Mouse (Mus musculus) frontal cortex, postnatal 36 days (tissue): ENCODE data around the gene Nup210l.

Source experiments
- DNase-seq, 2 experiments: peaks; one replicate each; pipeline ENCODE4 v3.0.0; 2022; ENCODE audit warnings: low spot score in 2 of 2

Gene Nup210l

GRCm38 (mm10) chr3:90155996-90156395 lies 52.1 kb downstream of the Nup210l start:
- no peak for DNase-seq

- no peak for DNase-seq
Observed at GRCm38 (mm10) chr3:90159757-90160156, 55.8 kb downstream of the Nup210l start.

- DNase-seq = no peak
Observed at GRCm38 (mm10) chr3:90161541-90161940, 57.6 kb downstream of the Nup210l start.

GRCm38 (mm10) chr3:90179566-90179965 lies 75.6 kb downstream of the Nup210l start:
- DNase-seq = no peak

GRCm38 (mm10) chr3:90183581-90183980 lies 79.6 kb downstream of the Nup210l start:
- no peak for DNase-seq

- no peak for DNase-seq
Observed at GRCm38 (mm10) chr3:90190859-90191510, 87.1 kb downstream of the Nup210l start.

GRCm38 (mm10) chr3:90194759-90195158 lies 90.8 kb downstream of the Nup210l start:
- DNase-seq = no peak

- DNase-seq = no peak
Observed at GRCm38 (mm10) chr3:90195644-90196043, 91.7 kb downstream of the Nup210l start.

- no peak for DNase-seq
Observed at GRCm38 (mm10) chr3:90197548-90197947, 93.6 kb downstream of the Nup210l start.

GRCm38 (mm10) chr3:90202884-90203283 lies 99.0 kb downstream of the Nup210l start:
- no peak for DNase-seq

GRCm38 (mm10) chr3:90203619-90204018 lies 99.7 kb downstream of the Nup210l start:
- no peak for DNase-seq

- DNase-seq = no peak
Observed at GRCm38 (mm10) chr3:90204582-90204981, 100.7 kb downstream of the Nup210l start.

- no peak for DNase-seq
Observed at GRCm38 (mm10) chr3:90208662-90209061, 104.7 kb downstream of the Nup210l start.

- DNase-seq = no peak
Observed at GRCm38 (mm10) chr3:90209908-90210566, 106.1 kb downstream of the Nup210l start.

GRCm38 (mm10) chr3:90211475-90212398 lies 107.8 kb downstream of the Nup210l start:
- DNase-seq = no peak

GRCm38 (mm10) chr3:90212723-90213122 lies 108.8 kb downstream of the Nup210l start:
- DNase-seq = no peak

- peak; percentile 92 to 97 for DNase-seq
Observed at GRCm38 (mm10) chr3:90213377-90213866, 109.5 kb downstream of the Nup210l start, which contains the start of the genes Rps27 and Rab13. TSS of gene Rps27 (minus strand) at chr3:90213651. TSS of gene Rab13 (plus strand) at chr3:90213695.

- DNase-seq = peak in 1 of 2 experiments; percentile 17
Observed at GRCm38 (mm10) chr3:90213956-90214684, 110.2 kb downstream of the Nup210l start.

- DNase-seq = no peak
Observed at GRCm38 (mm10) chr3:90215825-90216380, 112.0 kb downstream of the Nup210l start.

- peak; percentile 26 to 52 for DNase-seq
Observed at GRCm38 (mm10) chr3:90220088-90220487, 116.2 kb downstream of the Nup210l start.

GRCm38 (mm10) chr3:90220531-90220951 lies 116.6 kb downstream of the Nup210l start:
- peak; percentile 34 to 35 for DNase-seq
